1 mouse cellular context compared by ENCODE assay signal in the genomic region with DNA sequence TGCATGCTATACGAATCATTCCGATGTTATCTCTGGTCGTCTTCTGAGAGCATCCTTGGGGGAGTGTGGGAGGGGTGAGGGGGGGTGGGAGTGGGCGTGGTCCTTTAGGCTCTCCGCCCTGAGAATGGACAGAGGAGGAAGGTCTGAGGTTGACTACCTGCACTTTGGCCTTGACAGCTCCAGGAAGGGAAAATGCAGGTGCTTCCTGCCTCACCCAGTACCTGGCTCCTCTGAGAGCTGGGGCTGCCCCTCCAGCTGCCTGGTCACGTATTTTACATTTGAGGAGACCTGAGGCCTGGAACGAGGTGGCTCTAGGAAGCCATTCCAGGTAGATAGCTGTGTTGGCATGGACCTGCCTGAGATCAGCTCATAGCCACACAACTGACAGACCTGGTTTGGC.
TF ChIP-seq lines count a peak whose summit lies in the region.

No protein-coding gene starts in this region.

TF ChIP-seq in CH12.LX, 34 proteins besides CTCF, POLR2A, EP300 and RAD21 (continued from another document):
- no peak for TF ChIP-seq JUN (IDR thresholded peaks at IDR 0.05; ENCODE audit: insufficient read depth, low read depth, low read length)
- no peak for TF ChIP-seq NRF1 (IDR thresholded peaks at IDR 0.05; ENCODE audit: low read depth, low read length)
- no peak for TF ChIP-seq GABPA (IDR thresholded peaks at IDR 0.05; ENCODE audit: insufficient replicate concordance, low read depth, low read length)
- no peak for TF ChIP-seq UBTF (IDR thresholded peaks at IDR 0.05; ENCODE audit: low read depth, low read length)
- TF ChIP-seq PAX5 (IDR thresholded peaks at IDR 0.05; ENCODE audit: low read length), result no peak
